Mouse (Mus musculus) MEL (cell line): ENCODE data around the gene Tppp3. TPM values are rescaled to one million over a fixed set of nuclear protein-coding genes. Genes with fewer than 3 reads are reported as not detected.

ENCODE experiments used
- DNase-seq: peaks from one replicate; pipeline ENCODE4 v3.0.0; 2011; ENCODE audit warnings: low read depth, low spot score
- H3K27ac ChIP-seq: 2 replicates; pipeline ENCODE4 v1.5.1; 2012; ENCODE audit warnings: low read depth, mild to moderate bottlenecking, control low read depth, low read length, moderate library complexity; ENCODE audit not compliant: control insufficient read depth
- H3K27me3 ChIP-seq, 2 experiments: fragments of 150-350 bp in 1 of 2; sonication (generic) in 1 of 2; 2 replicates each; pipeline ENCODE4 v1.6.1; 2012; ENCODE audit warnings: low read length in 2 of 2, mild to moderate bottlenecking in 2 of 2, improper control_type of control experiment in 1 of 2, moderate library complexity in 1 of 2; ENCODE audit not compliant: insufficient read depth in 2 of 2, control insufficient read depth in 1 of 2
- H3K36me3 ChIP-seq, 2 experiments: 2 replicates each; pipeline ENCODE4 v1.6.1; 2012 to 2014; ENCODE audit warnings: low read length in 2 of 2, improper control_type of control experiment in 1 of 2, inconsistent platforms in 1 of 2, mild to moderate bottlenecking in 1 of 2; ENCODE audit not compliant: insufficient read depth in 2 of 2, control insufficient read depth in 1 of 2
- H3K4me1 ChIP-seq, 2 experiments: fragments of 150-350 bp in 1 of 2; sonication (generic) in 1 of 2; 2 replicates each; pipeline ENCODE4 v1.6.1; 2012; ENCODE audit warnings: low read length in 2 of 2, improper control_type of control experiment in 1 of 2, mild to moderate bottlenecking in 1 of 2; ENCODE audit not compliant: insufficient read depth in 2 of 2, control insufficient read depth in 1 of 2
- H3K4me3 ChIP-seq, 2 experiments: fragments of 150-350 bp in 1 of 2; sonication (generic) in 1 of 2; 2 replicates each; pipeline ENCODE4 v1.5.1; 2012; ENCODE audit warnings: low read depth in 2 of 2, low read length in 2 of 2, mild to moderate bottlenecking in 2 of 2, moderate library complexity in 2 of 2, control low read depth in 1 of 2, improper control_type of control experiment in 1 of 2; ENCODE audit not compliant: control insufficient read depth in 1 of 2, insufficient read depth in 1 of 2
- H3K79me2 ChIP-seq: 2 replicates; pipeline ENCODE4 v1.6.1; 2012; ENCODE audit warnings: mild to moderate bottlenecking, low read length, moderate library complexity; ENCODE audit not compliant: control insufficient read depth, poor library complexity, insufficient read depth
- H3K9ac ChIP-seq: 2 replicates; pipeline ENCODE4 v1.6.1; 2012; ENCODE audit warnings: low read depth, mild to moderate bottlenecking, control low read depth, low read length, moderate library complexity; ENCODE audit not compliant: control insufficient read depth, poor library complexity, severe bottlenecking
- H3K9me3 ChIP-seq: fragments of 150-350 bp; sonication (generic); replicated peaks from 2 replicates; pipeline ENCODE4 v1.6.1; 2012; ENCODE audit warnings: mild to moderate bottlenecking, low read length, improper control_type of control experiment, moderate library complexity; ENCODE audit not compliant: insufficient read depth
- CHD1 ChIP-seq: IDR thresholded peaks from 2 replicates; pipeline ENCODE4 v1.6.1; 2012; ENCODE audit warnings: low read depth, mild to moderate bottlenecking, inconsistent platforms, low read length, improper control_type of control experiment
- EP300 ChIP-seq, 2 experiments: IDR thresholded peaks; 2 replicates each; pipeline ENCODE4 v1.6.1; 2011; ENCODE audit warnings: improper control_type of control experiment in 2 of 2, low read length in 2 of 2, low read depth in 1 of 2, mild to moderate bottlenecking in 1 of 2
- ETS1 ChIP-seq: IDR thresholded peaks from 2 replicates; pipeline ENCODE4 v1.6.1; 2012; ENCODE audit warnings: low read depth, mild to moderate bottlenecking, inconsistent platforms, low read length, improper control_type of control experiment, moderate library complexity
- GABPA ChIP-seq: IDR thresholded peaks from 2 replicates; pipeline ENCODE4 v1.6.1; 2012; ENCODE audit warnings: low read depth, mild to moderate bottlenecking, inconsistent platforms, low read length, improper control_type of control experiment, moderate library complexity
- HCFC1 ChIP-seq: IDR thresholded peaks from 2 replicates; pipeline ENCODE4 v1.6.1; 2012; ENCODE audit warnings: low read depth, mild to moderate bottlenecking, inconsistent platforms, low read length, improper control_type of control experiment, moderate library complexity
- KAT2A ChIP-seq: conservative IDR thresholded peaks from 2 replicates; pipeline ENCODE4 v1.6.1; 2012; ENCODE audit warnings: low read depth, low read length, improper control_type of control experiment, inconsistent platforms
- MYB ChIP-seq: IDR thresholded peaks from 2 replicates; pipeline ENCODE4 v1.6.1; 2011; ENCODE audit warnings: mild to moderate bottlenecking, low read depth, low read length, improper control_type of control experiment
- RCOR1 ChIP-seq: IDR thresholded peaks from 2 replicates; pipeline ENCODE4 v1.6.1; 2012; ENCODE audit warnings: low read depth, mild to moderate bottlenecking, inconsistent platforms, low read length, improper control_type of control experiment
- TBP ChIP-seq: IDR thresholded peaks from 2 replicates; pipeline ENCODE4 v1.8.0; 2011; ENCODE audit warnings: low read depth, low read length, improper control_type of control experiment
- TCF12 ChIP-seq: IDR thresholded peaks from 2 replicates; pipeline ENCODE4 v1.6.1; 2014; ENCODE audit warnings: low read depth, mild to moderate bottlenecking, inconsistent platforms, low read length, improper control_type of control experiment, moderate library complexity
- USF1 ChIP-seq: IDR thresholded peaks from 2 replicates; pipeline ENCODE4 v1.6.1; 2014; ENCODE audit warnings: low read depth, mild to moderate bottlenecking, inconsistent platforms, low read length, improper control_type of control experiment, moderate library complexity
- ZNF384 ChIP-seq: IDR thresholded peaks from 2 replicates; pipeline ENCODE4 v1.6.1; 2012; ENCODE audit warnings: low read depth, mild to moderate bottlenecking, inconsistent platforms, low read length, improper control_type of control experiment
- polyA plus RNA-seq, 2 experiments: library from polyadenylated mRNA; stranded (reverse) in 1 of 2; unstranded in 1 of 2; fragments of >175 nt in 1 of 2; fragments of >200 nt in 1 of 2; gene quantifications; 2 replicates each; pipeline versions ENCODE4 v1.2.1 to v1.2.4; 2012; ENCODE audit warnings: low replicate concordance in 2 of 2, low read depth in 1 of 2; ENCODE audit not compliant: insufficient read length in 2 of 2, insufficient read depth in 1 of 2, missing spikeins in 1 of 2
- total RNA-seq: library from RNA; depleted of rRNA; stranded (reverse); fragments of 300-350 nt; gene quantifications from 2 replicates; pipeline ENCODE4 v1.2.3, GENCODE M21; 2012

Gene Tppp3
- total and polyA plus RNA-seq, 3 experiments = 0.81 to 1.7 TPM; not detected in 1

DNA sequence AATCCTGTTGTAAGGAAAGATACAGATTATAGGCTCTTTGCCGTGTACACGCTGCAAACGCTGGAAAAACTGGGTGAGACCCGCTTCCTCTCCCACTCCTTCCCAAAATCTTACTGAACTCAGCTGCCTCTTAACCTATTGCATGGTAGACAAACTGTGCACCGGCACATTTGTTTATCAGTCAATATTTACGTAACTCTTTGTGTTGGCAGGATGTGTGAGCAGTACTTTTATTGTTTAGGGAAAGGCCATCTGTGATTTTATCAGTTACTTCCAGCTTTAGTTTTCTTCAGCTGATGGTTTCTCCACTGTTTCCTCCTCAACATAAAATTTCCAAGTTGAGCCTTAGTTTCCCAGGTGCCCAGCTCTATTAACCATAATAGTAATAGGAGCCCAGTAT, 44.4 kb downstream of the Tppp3 start:
- no peak overlapping the region for H3K9ac ChIP-seq
- peaks cover 30 to 55% of the 10 kb centered on the region in 2 experiments for H3K27me3 ChIP-seq
- no peaks in the 10 kb centered on the region for H3K36me3 ChIP-seq
- H3K4me1 ChIP-seq = no peaks in the 10 kb centered on the region
- no peak for TF ChIP-seq TCF12
- TF ChIP-seq ETS1 = no peak
- no peak for TF ChIP-seq USF1
- no peak for TF ChIP-seq GABPA
- no peaks in the 10 kb centered on the region for H3K79me2 ChIP-seq
- H3K27ac ChIP-seq = no peak overlapping the region
- H3K9me3 ChIP-seq = no peaks in the 10 kb centered on the region
- no peak for DNase-seq
- H3K4me3 ChIP-seq = no peak overlapping the region

DNA sequence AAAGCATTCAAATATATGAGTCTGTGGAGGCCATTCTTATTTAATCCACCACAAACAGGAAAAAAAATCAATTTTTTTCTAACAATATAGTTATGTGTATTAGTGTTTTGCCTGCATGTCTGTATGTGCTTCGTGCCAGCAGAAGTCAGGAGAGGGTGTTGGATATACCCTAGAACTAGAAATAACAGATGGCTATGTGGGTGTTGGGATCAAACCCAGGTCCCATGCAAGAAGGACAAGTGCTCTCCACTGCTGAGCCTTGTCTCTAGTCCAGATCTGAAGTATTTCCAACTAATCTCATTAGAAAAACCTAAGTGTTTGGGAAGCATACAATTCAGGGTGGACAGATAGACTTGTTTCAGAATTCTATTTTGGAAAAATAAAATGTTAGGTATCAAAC, 49.3 kb downstream of the Tppp3 start:
- Histone ChIP-seq H3K36me3 (no peaks in the 10 kb centered on the region), H3K4me3 (no peak overlapping the region), H3K4me1 (no peaks in the 10 kb centered on the region), H3K27ac (no peak overlapping the region), H3K27me3 (peaks cover 23 to 40% of the 10 kb centered on the region in 2 experiments), H3K79me2 (no peaks in the 10 kb centered on the region), H3K9me3 (no peaks in the 10 kb centered on the region), H3K9ac (no peak overlapping the region)
- TF ChIP-seq RCOR1 (no peak), KAT2A (no peak), ETS1 (no peak), MYB (no peak)
- DNase-seq = no peak

DNA sequence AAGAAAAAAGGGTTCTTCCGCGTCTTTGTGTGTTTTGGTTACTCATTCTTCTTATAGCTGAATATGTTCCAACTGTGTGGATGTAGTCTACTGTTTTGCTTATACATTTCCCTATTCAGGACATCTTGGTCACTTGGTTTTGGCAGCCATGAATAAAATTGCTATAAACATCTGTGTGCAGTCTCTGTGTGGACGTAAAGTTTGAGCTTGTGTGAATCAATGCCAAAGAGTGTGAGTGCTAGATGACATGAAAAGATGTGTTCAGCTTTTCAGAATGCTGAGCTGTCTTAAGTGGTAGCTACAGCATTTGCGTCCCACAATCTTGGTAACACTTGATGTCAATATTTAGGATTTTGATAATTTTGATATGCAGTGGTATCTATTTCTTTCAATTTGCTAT, 51.5 kb downstream of the Tppp3 start:
- H3K36me3 ChIP-seq = no peaks in the 10 kb centered on the region
- no peak overlapping the region for H3K4me3 ChIP-seq
- peaks cover 18 to 36% of the 10 kb centered on the region in 2 experiments for H3K27me3 ChIP-seq
- H3K4me1 ChIP-seq = no peaks in the 10 kb centered on the region
- H3K9ac ChIP-seq = no peak overlapping the region
- TF ChIP-seq HCFC1 = no peak
- no peak for TF ChIP-seq RCOR1
- TF ChIP-seq EP300 (IDR thresholded peaks at IDR 0.05; ENCODE audit: low read depth in 1 of 2, low read length in 2 of 2) = no peak
- no peak for TF ChIP-seq CHD1
- no peak for TF ChIP-seq TCF12
- TF ChIP-seq TBP = no peak
- no peak for TF ChIP-seq ZNF384
- DNase-seq = no peak
- H3K9me3 ChIP-seq = no peaks in the 10 kb centered on the region
- H3K79me2 ChIP-seq = no peaks in the 10 kb centered on the region
- no peak overlapping the region for H3K27ac ChIP-seq
